Mouse (Mus musculus) CH12.LX (cell line): Measurements from ENCODE around the gene Rerg. TPM values are rescaled to one million over a fixed set of nuclear protein-coding genes. Genes with fewer than 3 reads are reported as not detected.
A peak's percentile ranks its signal among the peaks of the same experiment; 100 is the strongest.

Source experiments
- DNase-seq: peaks from one replicate; pipeline ENCODE4 v3.0.0-alpha.2; 2013; ENCODE audit errors: extremely low read depth
- H3K27ac ChIP-seq: 2 replicates; pipeline ENCODE4 v1.5.1; 2012; ENCODE audit warnings: low read depth, mild to moderate bottlenecking, control low read depth, moderate library complexity; ENCODE audit not compliant: insufficient read depth
- H3K27me3 ChIP-seq: replicated peaks from 2 replicates; pipeline ENCODE3; 2012; ENCODE audit warnings: inconsistent platforms
- H3K36me3 ChIP-seq, 2 experiments: replicated peaks in 1 of 2; 2 replicates each; pipeline versions ENCODE3 to v1.6.1; 2012; ENCODE audit warnings: inconsistent platforms in 1 of 2, low read length in 1 of 2, mild to moderate bottlenecking in 1 of 2, mixed read lengths in 1 of 2, moderate library complexity in 1 of 2; ENCODE audit not compliant: control insufficient read depth in 1 of 2, insufficient read depth in 1 of 2
- H3K4me1 ChIP-seq, 2 experiments: 2 replicates each; pipeline ENCODE4 v1.6.1; 2012; ENCODE audit warnings: inconsistent platforms in 1 of 2, moderate library complexity in 1 of 2; ENCODE audit not compliant: insufficient read depth in 2 of 2, control insufficient read depth in 1 of 2
- H3K4me2 ChIP-seq: 2 replicates; pipeline ENCODE4 v1.6.1; 2012; ENCODE audit warnings: low read depth, mild to moderate bottlenecking, control low read depth; ENCODE audit not compliant: poor library complexity, insufficient read depth, severe bottlenecking
- H3K4me3 ChIP-seq, 3 experiments: fragments of 150-350 bp in 1 of 3; sonication (generic) in 1 of 3; replicated peaks in 1 of 3; 2 replicates each; pipeline versions ENCODE3 to v1.5.1; 2011 to 2012; ENCODE audit warnings: low read depth in 2 of 3, low read length in 2 of 3, mild to moderate bottlenecking in 2 of 3, moderate library complexity in 2 of 3, control low read depth in 1 of 3, improper control_type of control experiment in 1 of 3, inconsistent platforms in 1 of 3, mixed read lengths in 1 of 3; ENCODE audit not compliant: poor library complexity in 1 of 3
- H3K79me2 ChIP-seq: replicated peaks from 2 replicates; pipeline ENCODE4 v1.6.1; 2012; ENCODE audit warnings: mild to moderate bottlenecking, moderate library complexity; ENCODE audit not compliant: control insufficient read depth, poor library complexity, insufficient read depth, severe bottlenecking; ENCODE audit errors: extremely low read depth
- H3K9ac ChIP-seq: 2 replicates; pipeline ENCODE4 v1.6.1; 2012; ENCODE audit warnings: low read depth, mild to moderate bottlenecking, control low read depth, moderate library complexity; ENCODE audit not compliant: insufficient read depth
- H3K9me3 ChIP-seq: replicated peaks from 2 replicates; pipeline ENCODE3; 2012; ENCODE audit warnings: low read length, inconsistent platforms, mixed read lengths
- BHLHE40 ChIP-seq: IDR thresholded peaks from 2 replicates; pipeline ENCODE4 v1.6.1; 2011; ENCODE audit warnings: mild to moderate bottlenecking, low read depth, low read length, improper control_type of control experiment
- CHD1 ChIP-seq: IDR thresholded peaks from 2 replicates; pipeline ENCODE4 v1.6.1; 2012; ENCODE audit warnings: low read depth, low read length, improper control_type of control experiment, inconsistent platforms
- E2F4 ChIP-seq: IDR thresholded peaks from 2 replicates; pipeline ENCODE4 v1.6.1; 2011; ENCODE audit warnings: low read depth, low read length, improper control_type of control experiment; ENCODE audit not compliant: insufficient replicate concordance
- ETS1 ChIP-seq: conservative IDR thresholded peaks from 2 replicates; pipeline ENCODE4 v1.6.1; 2012; ENCODE audit warnings: low read depth, mild to moderate bottlenecking, inconsistent platforms, low read length, improper control_type of control experiment, moderate library complexity
- IRF4 ChIP-seq: IDR thresholded peaks from 2 replicates; pipeline ENCODE4 v1.6.1; 2014; ENCODE audit warnings: low read depth, mild to moderate bottlenecking, inconsistent platforms, low read length, improper control_type of control experiment
- JUND ChIP-seq: conservative IDR thresholded peaks from 2 replicates; pipeline ENCODE4 v1.6.1; 2011; ENCODE audit warnings: low read depth, low read length, improper control_type of control experiment
- MEF2A ChIP-seq: IDR thresholded peaks from 2 replicates; pipeline ENCODE4 v1.6.1; 2014; ENCODE audit warnings: low read depth, mild to moderate bottlenecking, inconsistent platforms, low read length, improper control_type of control experiment, borderline replicate concordance
- MXI1 ChIP-seq: IDR thresholded peaks from 2 replicates; pipeline ENCODE4 v1.6.1; 2011; ENCODE audit warnings: mild to moderate bottlenecking, low read depth, low read length, improper control_type of control experiment
- NELFE ChIP-seq: IDR thresholded peaks from 2 replicates; pipeline ENCODE4 v1.6.1; 2011; ENCODE audit warnings: low read depth, low read length, improper control_type of control experiment
- NRF1 ChIP-seq: IDR thresholded peaks from 2 replicates; pipeline ENCODE4 v1.6.1; 2014; ENCODE audit warnings: low read depth, mild to moderate bottlenecking, inconsistent platforms, low read length, improper control_type of control experiment, moderate library complexity
- POLR2A ChIP-seq: IDR thresholded peaks from 2 replicates; pipeline ENCODE4 v1.6.1; 2011; ENCODE audit warnings: low read depth, mild to moderate bottlenecking, improper control_type of control experiment, low read length
- POLR2AphosphoS2 ChIP-seq: IDR thresholded peaks from 2 replicates; pipeline ENCODE4 v1.6.1; 2011; ENCODE audit warnings: low read depth, low read length, improper control_type of control experiment
- RAD21 ChIP-seq: IDR thresholded peaks from 2 replicates; pipeline ENCODE4 v1.6.1; 2011; ENCODE audit warnings: low read depth, mild to moderate bottlenecking, low read length, improper control_type of control experiment, moderate library complexity
- SIN3A ChIP-seq: IDR thresholded peaks from 2 replicates; pipeline ENCODE4 v1.6.1; 2012; ENCODE audit warnings: low read length, improper control_type of control experiment, inconsistent platforms
- TBP ChIP-seq: conservative IDR thresholded peaks from 2 replicates; pipeline ENCODE4 v1.6.1; 2011; ENCODE audit warnings: low read depth, low read length, improper control_type of control experiment
- ZMIZ1 ChIP-seq: IDR thresholded peaks from 2 replicates; pipeline ENCODE4 v1.6.1; 2012; ENCODE audit warnings: low read depth, mild to moderate bottlenecking, inconsistent platforms, low read length, improper control_type of control experiment
- ZNF384 ChIP-seq: IDR thresholded peaks from 2 replicates; pipeline ENCODE4 v1.6.1; 2012; ENCODE audit warnings: low read depth, low read length, improper control_type of control experiment, inconsistent platforms
- dilution Hi-C: fragments of 300-500 bp; cut with MboI; formaldehyde crosslinking; loops from 2 replicates; pipeline ENCODE4 v1.14.3; 2020; ENCODE audit warnings: low sequenced_read_pairs; ENCODE audit not compliant: extremely low pct_unique_long_range_greater_than_20kb, extremely low pct_ligation_motif_present
- in situ Hi-C: fragments of 300-500 bp; cut with MboI; formaldehyde crosslinking; loops from 3 replicates; pipeline ENCODE4 v1.14.3; 2019; ENCODE audit warnings: low sequenced_read_pairs, low pct_ligation_motif_present, low pct_unique_long_range_greater_than_20kb, mixed read lengths
- polyA plus RNA-seq: library from polyadenylated mRNA; unstranded; fragments of >175 nt; gene quantifications from 2 replicates; pipeline ENCODE4 v1.2.1, GENCODE M21; 2012; ENCODE audit warnings: low read depth; ENCODE audit not compliant: insufficient read length
- total RNA-seq, 2 experiments: library from RNA; depleted of rRNA; stranded (reverse); fragments of 300-350 nt in 1 of 2; fragments of >200 nt in 1 of 2; gene quantifications; 2 replicates each; pipeline ENCODE4 v1.2.3; 2012 to 2014

Gene Rerg
- total and polyA plus RNA-seq, 3 experiments = not detected

- H3K36me3 ChIP-seq = no peaks in the 10 kb centered on the region
- TF ChIP-seq MXI1 (no peak), POLR2A (no peak), RAD21 (no peak)
- TF ChIP-seq, all 38 proteins: peak for 0
- Histone ChIP-seq H3K79me2 (no peaks in the 10 kb centered on the region), H3K9ac (no peak overlapping the region), H3K4me1 (peaks cover 0 to 3% of the 10 kb centered on the region in 2 experiments; a peak in 2 of 4 replicates), H3K27ac (no peak overlapping the region), H3K9me3 (no peaks in the 10 kb centered on the region), H3K4me3 (no peak overlapping the region), H3K27me3 (no peaks in the 10 kb centered on the region), H3K4me2 (peak overlapping the region; percentile 22; the same call in 1 of the 2 replicates)
- no peak for DNase-seq
- dilution Hi-C loops (no loop called here), in situ Hi-C loops (no loop called here)
Observed at GRCm38 (mm10) chr6:137101886-137102661, 68.2 kb downstream of the Rerg start.

DNA sequence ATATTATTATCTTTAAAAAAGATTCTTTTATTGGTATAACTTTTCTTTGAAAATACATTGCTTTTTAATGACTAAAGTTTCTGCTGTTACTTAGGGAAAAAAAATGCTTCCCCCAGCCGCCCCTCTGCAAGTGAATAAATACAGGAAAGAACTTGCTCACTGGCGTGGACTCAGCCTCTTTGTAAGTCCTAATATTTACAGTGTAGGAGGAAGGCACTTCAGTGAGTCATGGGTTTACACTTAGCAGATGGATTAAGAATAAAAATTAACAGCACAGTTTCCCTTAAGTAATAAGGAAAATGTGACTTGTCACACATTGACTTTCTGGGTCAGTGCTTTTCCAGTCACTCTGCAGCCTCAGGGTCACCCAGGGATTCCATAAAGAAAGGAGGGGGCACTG lies 70.0 kb downstream of the Rerg start:
- no peak for DNase-seq
- no peaks in the 10 kb centered on the region for H3K9me3 ChIP-seq
- H3K9ac ChIP-seq = no peak overlapping the region
- H3K27ac ChIP-seq = no peak overlapping the region
- TF ChIP-seq NELFE = no peak
- TF ChIP-seq MEF2A = no peak
- TF ChIP-seq IRF4 = no peak
- TF ChIP-seq POLR2AphosphoS2 = no peak
- TF ChIP-seq JUND = no peak
- TF ChIP-seq TBP = no peak
- no peak for TF ChIP-seq SIN3A
- TF ChIP-seq MXI1 = no peak
- TF ChIP-seq BHLHE40 = no peak
- no peak for TF ChIP-seq ETS1
- no peak for TF ChIP-seq NRF1
- TF ChIP-seq ZMIZ1 = no peak
- no peak for TF ChIP-seq ZNF384
- TF ChIP-seq E2F4 = no peak
- TF ChIP-seq CHD1 = no peak
- peaks cover 0 to 3% of the 10 kb centered on the region in 2 experiments; a peak in 2 of 4 replicates for H3K4me1 ChIP-seq
- no peaks in the 10 kb centered on the region for H3K27me3 ChIP-seq
- no peak overlapping the region for H3K4me2 ChIP-seq
- dilution Hi-C loops (no loop called here), in situ Hi-C loops (no loop called here)
- no peak overlapping the region for H3K4me3 ChIP-seq
- no peaks in the 10 kb centered on the region for H3K79me2 ChIP-seq
- no peaks in the 10 kb centered on the region for H3K36me3 ChIP-seq
